8 mouse cellular contexts compared by ENCODE assay signal in the genomic region with DNA sequence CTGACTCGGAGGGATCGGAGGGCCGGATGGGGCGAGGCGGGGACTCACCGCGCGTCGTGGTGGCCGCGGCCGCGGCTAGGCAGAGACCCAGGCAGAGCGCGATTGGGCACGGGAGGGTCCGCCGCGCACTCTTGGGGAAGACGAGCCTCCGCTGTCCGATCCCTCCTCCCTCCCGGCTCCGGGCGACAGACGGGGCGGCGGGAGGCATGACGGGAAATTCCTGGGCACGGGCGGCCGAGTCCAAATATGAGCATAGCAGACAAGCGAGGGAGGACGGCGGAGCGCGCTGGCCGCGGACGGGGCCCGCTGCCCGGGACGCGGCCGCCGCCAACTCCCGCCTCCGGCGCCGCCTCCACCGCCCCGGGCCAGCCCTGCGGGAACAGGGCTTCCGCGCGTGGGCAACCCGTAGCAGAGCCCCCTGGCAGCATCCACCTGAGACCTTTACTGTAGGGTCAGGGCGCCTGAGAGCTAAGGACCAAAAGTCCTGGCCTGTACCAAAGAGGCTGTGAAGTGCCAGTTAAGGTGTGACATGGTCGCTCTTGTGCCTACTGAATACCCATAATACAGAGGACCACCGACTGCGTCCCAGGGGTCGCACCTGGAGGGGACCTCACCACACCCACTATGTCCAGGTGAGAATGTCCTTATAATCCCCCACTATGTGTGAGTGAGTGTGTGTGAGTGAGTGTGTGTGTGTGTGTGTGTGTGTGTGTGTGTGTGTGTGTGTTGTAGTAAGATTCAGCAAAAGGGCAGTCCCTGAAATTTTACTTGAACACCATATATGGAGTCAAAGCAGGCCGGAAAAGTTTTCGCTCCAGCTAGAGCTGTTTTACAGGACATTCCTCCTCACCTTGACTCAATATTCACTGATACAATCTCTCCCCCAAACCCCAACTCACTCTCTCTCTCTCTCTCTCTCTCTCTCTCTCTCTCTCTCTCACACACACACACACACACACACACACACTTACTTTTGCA. TPM values are rescaled to one million over a fixed set of nuclear protein-coding genes. Genes with fewer than 3 reads are reported as not detected.
A peak's percentile ranks its signal among the peaks of the same experiment; 100 is the strongest.
DNase-seq lines count a peak whose midpoint lies in the region; ATAC-seq lines count a peak whose summit lies in the region.

Gene Msrb3 (minus strand): TSS at position 317 of the 978 bp plus-strand sequence.

- no peaks in the 10 kb centered on the region for H3K36me3 ChIP-seq in erythroblast, embryonic 14.5 days (ENCODE audit: control insufficient read depth)

- DNase-seq in embryo, embryonic 10.5 days (ENCODE audit: low spot score) = peak; percentile 86
- DNase-seq in gastrocnemius, postnatal 36 days = peak; percentile 77 to 88
- DNase-seq in induced T-regulatory cell, adult 2 months (ENCODE audit: low read depth) = peak; percentile 53
- peak; percentile 77 for DNase-seq in left cerebral cortex, postnatal 36 days (ENCODE audit: low spot score in 2 of 2)
- DNase-seq in right cerebral cortex, postnatal 4 days = peak; percentile 58

- intact Hi-C loops in gastrocnemius, postnatal 36 days (cut with DNase I) = no loop called here
- intact Hi-C loops in left cerebral cortex, postnatal 36 days (cut with DNase I) = no loop called here

- peaks cover 50% of the 10 kb centered on the region for H3K27me3 ChIP-seq in erythroblast, embryonic 14.5 days (ENCODE audit: control insufficient read depth)

- no peaks in the 10 kb centered on the region; the same call in 1 of the 2 replicates for H3K9me3 ChIP-seq in erythroblast, embryonic 14.5 days (ENCODE audit: control insufficient read depth, low read length)

- H3K4me1 ChIP-seq in erythroblast, embryonic 14.5 days (ENCODE audit: control insufficient read depth) = peaks cover 6% of the 10 kb centered on the region

- ATAC-seq in erythroblast, adult 5-6 weeks (replicated peaks; ENCODE audit: low FRiP score, poor library complexity, severe bottlenecking) = no peak
- peak; percentile 4; the same call in 1 of the 2 replicates for ATAC-seq in megakaryocyte-erythroid progenitor cell, adult 5-6 weeks (replicated peaks; ENCODE audit: low FRiP score, low TSS enrichment, poor library complexity, severe bottlenecking)

- peak within 1 kb of the TSS; percentile 36 for H3K4me3 ChIP-seq in erythroblast, embryonic 14.5 days (replicated peaks)

RNA-seq across cellular contexts. Expression of gene Msrb3, which starts in this region (rescaled TPM):
- polyA plus RNA-seq in erythroblast, embryonic 14.5 days (2012) = not detected in 2 replicates
- not detected in 2 replicates for total RNA-seq in erythroblast, adult 5-6 weeks (2015; ENCODE audit: low replicate concordance)
- total RNA-seq in erythroblast, adult 5-6 weeks (2017; ENCODE audit: low replicate concordance) = 0.09 and 1.3 TPM in 2 replicates
- total RNA-seq in gastrocnemius, postnatal 36 days (2021) = 100 to 1,000 TPM; 109 to 115 TPM
- total RNA-seq in left cerebral cortex, postnatal 36 days (2021) = 1 to 10 TPM; 5.5 to 7.6 TPM
- total RNA-seq in megakaryocyte-erythroid progenitor cell, adult 5-6 weeks (2014; fragmentation: Nextera tagmentation) = 0.37 TPM in 1 of 2 replicates, not detected in the other
- total RNA-seq in megakaryocyte-erythroid progenitor cell, adult 5-6 weeks (2017) = 0.88 TPM in 1 of 2 replicates, not detected in the other

Comparison
In these comparisons a context has a peak if more than half of its experiments do, and no peak if none do; other contexts are left out.
1. RNA of gene Msrb3 (total RNA-seq): 109 to 115 TPM in gastrocnemius, postnatal 36 days; 5.5 to 7.6 TPM in left cerebral cortex, postnatal 36 days, 0.37 to 0.88 TPM in megakaryocyte-erythroid progenitor cell, adult 5-6 weeks and 0.09 to 1.3 TPM in erythroblast, adult 5-6 weeks; every median in the first group is over 10 times any median in the second.
2. Peak in ATAC-seq in megakaryocyte-erythroid progenitor cell, adult 5-6 weeks; RNA of the gene not detected or under 1 TPM.
3. Peak in every context shown above with its lines, with median percentiles within 50 percentile points of each other: DNase-seq.